ENCODE assay signal across 12 mouse cellular contexts in the genomic region with DNA sequence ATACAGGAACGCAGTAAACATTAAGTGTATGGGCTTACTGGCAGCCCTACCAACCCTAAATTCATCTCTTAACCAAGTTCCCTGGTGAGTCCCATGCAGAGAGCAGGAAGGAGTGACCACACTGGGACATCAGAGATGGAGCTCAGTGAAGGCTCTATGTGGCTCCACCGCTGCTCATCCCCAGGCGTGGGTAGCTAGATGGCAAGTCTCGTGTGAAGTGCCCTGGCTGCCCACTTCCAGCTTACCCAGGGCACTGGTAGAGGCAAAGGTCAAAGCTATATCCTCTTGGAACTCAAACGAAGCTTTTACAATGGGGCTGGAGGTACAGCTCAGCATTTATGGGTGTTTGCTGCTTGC.
A peak's percentile ranks its signal among the peaks of the same experiment; 100 is the strongest.
DNase-seq lines count a peak whose midpoint lies in the region; ATAC-seq and TF ChIP-seq lines count a peak whose summit lies in the region.
"Had no signal": no experiment of that assay in that cellular context is flagged by ENCODE, and none has a peak within 500 bp of the region (broad histone marks: within the 10 kb centered on the region; RNA-seq: fewer than 3 reads in every experiment).

No protein-coding gene starts in this region.

- TF ChIP-seq CTCF in midbrain, postnatal 0 days (IDR thresholded peaks at IDR 0.05): no peak

- no peaks in the 10 kb centered on the region for H3K27me3 ChIP-seq in intestine, embryonic 16.5 days (replicated peaks; ENCODE audit: control insufficient read depth, insufficient read depth, low read length)
- no peaks in the 10 kb centered on the region for H3K27me3 ChIP-seq in intestine, embryonic 15.5 days (replicated peaks)
- no peaks in the 10 kb centered on the region for H3K27me3 ChIP-seq in neural tube, embryonic 14.5 days (ENCODE audit: control insufficient read depth, insufficient read depth, low read length)
- H3K27me3 ChIP-seq in neural tube, embryonic 15.5 days (replicated peaks): no peaks in the 10 kb centered on the region
- no peaks in the 10 kb centered on the region for H3K27me3 ChIP-seq in hindbrain, embryonic 11.5 days (ENCODE audit: control insufficient read depth, insufficient read depth, low read length)
- H3K27me3 ChIP-seq in midbrain, postnatal 0 days (ENCODE audit: insufficient read depth, low read length): no peaks in the 10 kb centered on the region
- H3K27me3 ChIP-seq: CH12.LX; megakaryocyte, embryonic 14.5 days had no signal

- no peak overlapping the region for H3K9ac ChIP-seq in intestine, embryonic 16.5 days (ENCODE audit: low read depth, low read length)
- H3K9ac ChIP-seq in intestine, embryonic 15.5 days: no peak overlapping the region
- no peak overlapping the region for H3K9ac ChIP-seq in neural tube, embryonic 14.5 days (replicated peaks; ENCODE audit: low read depth, low read length)
- H3K9ac ChIP-seq in neural tube, embryonic 15.5 days (replicated peaks): no peak overlapping the region
- H3K9ac ChIP-seq in hindbrain, embryonic 11.5 days (ENCODE audit: low read depth, low read length): no peak overlapping the region
- H3K9ac ChIP-seq in midbrain, postnatal 0 days (replicated peaks; ENCODE audit: low read length, poor library complexity, severe bottlenecking): no peak overlapping the region
- H3K9ac ChIP-seq: liver, postnatal 0 days had no signal

- no peak overlapping the region for H3K4me3 ChIP-seq in intestine, embryonic 16.5 days (ENCODE audit: low read length)
- H3K4me3 ChIP-seq in intestine, embryonic 15.5 days (replicated peaks): no peak overlapping the region
- H3K4me3 ChIP-seq in neural tube, embryonic 14.5 days (ENCODE audit: low read depth, low read length): no peak overlapping the region
- H3K4me3 ChIP-seq in neural tube, embryonic 15.5 days (replicated peaks): no peak overlapping the region
- H3K4me3 ChIP-seq in hindbrain, embryonic 11.5 days (ENCODE audit: low read depth, low read length): no peak overlapping the region
- no peak overlapping the region for H3K4me3 ChIP-seq in midbrain, postnatal 0 days (ENCODE audit: low read depth, low read length)
- H3K4me3 ChIP-seq: erythroblast, embryonic 14.5 days; megakaryocyte, embryonic 14.5 days had no signal

- H3K36me3 ChIP-seq in intestine, embryonic 16.5 days (ENCODE audit: control insufficient read depth, insufficient read depth, low read length): no peaks in the 10 kb centered on the region
- no peaks in the 10 kb centered on the region for H3K36me3 ChIP-seq in intestine, embryonic 15.5 days
- H3K36me3 ChIP-seq in neural tube, embryonic 14.5 days (ENCODE audit: control insufficient read depth, insufficient read depth, low read length): no peaks in the 10 kb centered on the region
- no peaks in the 10 kb centered on the region for H3K36me3 ChIP-seq in neural tube, embryonic 15.5 days
- H3K36me3 ChIP-seq in hindbrain, embryonic 11.5 days (ENCODE audit: control insufficient read depth, insufficient read depth, low read length): no peaks in the 10 kb centered on the region
- H3K36me3 ChIP-seq in midbrain, postnatal 0 days (ENCODE audit: insufficient read depth, low read length): no peaks in the 10 kb centered on the region

- H3K27ac ChIP-seq in intestine, embryonic 16.5 days (ENCODE audit: low read length): no peak overlapping the region
- H3K27ac ChIP-seq in intestine, embryonic 15.5 days: no peak overlapping the region
- H3K27ac ChIP-seq in neural tube, embryonic 14.5 days (ENCODE audit: low read depth, low read length): no peak overlapping the region
- H3K27ac ChIP-seq in neural tube, embryonic 15.5 days (replicated peaks): no peak overlapping the region
- no peak overlapping the region for H3K27ac ChIP-seq in hindbrain, embryonic 11.5 days (ENCODE audit: low read depth, low read length)
- H3K27ac ChIP-seq in midbrain, postnatal 0 days (ENCODE audit: low read depth, low read length): no peak overlapping the region

- peak; percentile 19; the same call in 1 of the 2 replicates for ATAC-seq in intestine, embryonic 16.5 days
- ATAC-seq in intestine, embryonic 15.5 days: no peak
- ATAC-seq in neural tube, embryonic 14.5 days (ENCODE audit: low read depth): 0 out of 2 replicates have a peak, but pooled peaks have one; percentile 39
- ATAC-seq in neural tube, embryonic 15.5 days (ENCODE audit: low FRiP score): no peak; the same call in 1 of the 2 replicates
- 0 out of 2 replicates have a peak, but pooled peaks have one; percentile 15 for ATAC-seq in hindbrain, embryonic 11.5 days (ENCODE audit: low FRiP score)
- 0 out of 2 replicates have a peak, but pooled peaks have one; percentile 28 for ATAC-seq in midbrain, postnatal 0 days (ENCODE audit: low FRiP score)
- ATAC-seq: liver, postnatal 0 days had no signal

- 76% methylated on average over 5 of the region's 5 CpGs for WGBS in intestine, embryonic 16.5 days
- WGBS in intestine, embryonic 15.5 days: 70% methylated on average over 5 of the region's 5 CpGs
- WGBS in neural tube, embryonic 14.5 days: 70% methylated on average over 5 of the region's 5 CpGs
- WGBS in neural tube, embryonic 15.5 days: 76% methylated on average over 5 of the region's 5 CpGs
- WGBS in hindbrain, embryonic 11.5 days: 85% methylated on average over 5 of the region's 5 CpGs
- WGBS in midbrain, postnatal 0 days: 79% methylated on average over 5 of the region's 5 CpGs

- H3K4me2 ChIP-seq in intestine, embryonic 16.5 days (ENCODE audit: low read depth, low read length): no peak overlapping the region
- H3K4me2 ChIP-seq in intestine, embryonic 15.5 days (replicated peaks): no peak overlapping the region
- no peak overlapping the region for H3K4me2 ChIP-seq in neural tube, embryonic 14.5 days (ENCODE audit: low read depth, low read length)
- H3K4me2 ChIP-seq in neural tube, embryonic 15.5 days: no peak overlapping the region
- no peak overlapping the region for H3K4me2 ChIP-seq in hindbrain, embryonic 11.5 days (replicated peaks; ENCODE audit: low read depth, low read length)
- no peak overlapping the region for H3K4me2 ChIP-seq in midbrain, postnatal 0 days (ENCODE audit: low read depth, low read length, poor library complexity, severe bottlenecking)

- DNase-seq in hindbrain, embryonic 11.5 days (ENCODE audit: low spot score): no peak
- DNase-seq in midbrain, postnatal 0 days (ENCODE audit: low spot score): no peak
- no peak for DNase-seq in MN1 (ENCODE audit: low spot score)
- DNase-seq in adipocyte (ENCODE audit: low spot score): no peak

- no peaks in the 10 kb centered on the region for H3K9me3 ChIP-seq in intestine, embryonic 16.5 days (ENCODE audit: control insufficient read depth, low read length)
- no peaks in the 10 kb centered on the region for H3K9me3 ChIP-seq in intestine, embryonic 15.5 days
- no peaks in the 10 kb centered on the region for H3K9me3 ChIP-seq in neural tube, embryonic 14.5 days (ENCODE audit: control insufficient read depth, low read length)
- H3K9me3 ChIP-seq in neural tube, embryonic 15.5 days (replicated peaks): no peaks in the 10 kb centered on the region
- H3K9me3 ChIP-seq in hindbrain, embryonic 11.5 days (ENCODE audit: control insufficient read depth, low read length): no peaks in the 10 kb centered on the region
- H3K9me3 ChIP-seq in midbrain, postnatal 0 days (ENCODE audit: low read length): no peaks in the 10 kb centered on the region
- H3K9me3 ChIP-seq: megakaryocyte, embryonic 14.5 days had no signal

- H3K4me1 ChIP-seq in intestine, embryonic 16.5 days (ENCODE audit: control insufficient read depth, insufficient read depth, low read length): 0 out of 2 replicates have a peak, but pooled peaks cover 4% of the 10 kb centered on the region
- 0 out of 2 replicates have a peak, but pooled peaks cover 2% of the 10 kb centered on the region for H3K4me1 ChIP-seq in intestine, embryonic 15.5 days (replicated peaks)
- H3K4me1 ChIP-seq in neural tube, embryonic 14.5 days (ENCODE audit: control insufficient read depth, insufficient read depth, low read length): peaks cover 6% of the 10 kb centered on the region; the same call in 1 of the 2 replicates
- peaks cover 5% of the 10 kb centered on the region for H3K4me1 ChIP-seq in neural tube, embryonic 15.5 days
- no peaks in the 10 kb centered on the region for H3K4me1 ChIP-seq in hindbrain, embryonic 11.5 days (replicated peaks; ENCODE audit: control insufficient read depth, insufficient read depth, low read length)
- H3K4me1 ChIP-seq in midbrain, postnatal 0 days (ENCODE audit: insufficient read depth, low read length): no peaks in the 10 kb centered on the region
- H3K4me1 ChIP-seq: megakaryocyte, embryonic 14.5 days had no signal

Comparison
In these comparisons a context has a peak if more than half of its experiments do, and no peak if none do; other contexts are left out.
1. ATAC-seq: peak in intestine, embryonic 16.5 days (single experiment), neural tube, embryonic 14.5 days (single experiment), hindbrain, embryonic 11.5 days (single experiment) and midbrain, postnatal 0 days (single experiment); none in intestine, embryonic 15.5 days (single experiment) and neural tube, embryonic 15.5 days (single experiment).